Mouse (Mus musculus): ENCODE measurements around the gene Slc1a7.
A peak's percentile ranks its signal among the peaks of the same experiment; 100 is the strongest.

The Slc1a7 gene

GRCm38 (mm10) chr4:108008541-108008940 is 40.4 kb downstream of the Slc1a7 start:
- DNase-seq (ENCODE audit: low spot score in 2 of 2) = no peak

GRCm38 (mm10) chr4:108014466-108014865 is 46.3 kb downstream of the Slc1a7 start:
- no peak for DNase-seq (ENCODE audit: low spot score in 2 of 2)

- no peak for DNase-seq (ENCODE audit: low spot score in 2 of 2)
These were observed 47.1 kb downstream of the Slc1a7 start for GRCm38 (mm10) chr4:108015067-108015765.

DNA sequence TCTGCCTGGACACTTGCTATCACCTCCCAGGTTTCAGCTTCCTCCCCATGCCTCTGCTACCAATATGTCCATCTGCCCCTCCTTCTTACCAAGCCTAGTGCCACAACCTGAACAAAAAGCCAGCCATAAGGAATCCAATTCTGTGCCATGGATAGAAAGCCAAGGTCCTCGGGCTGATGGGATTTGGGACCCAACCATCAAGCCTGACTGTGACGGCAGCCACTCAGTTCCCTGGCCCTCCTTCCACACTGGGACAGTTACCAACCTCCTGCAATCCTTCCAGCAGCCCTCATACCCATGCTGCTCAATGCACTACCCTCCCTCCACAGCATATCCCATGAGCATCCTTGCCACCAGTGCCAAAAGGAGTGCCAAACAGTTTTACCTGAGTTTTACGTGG is 48.2 kb downstream of the Slc1a7 start:
- no peak for DNase-seq (ENCODE audit: low spot score in 2 of 2)

GRCm38 (mm10) chr4:108017839-108018238 is 49.7 kb downstream of the Slc1a7 start:
- DNase-seq (ENCODE audit: low spot score in 2 of 2) = no peak

- DNase-seq (ENCODE audit: low spot score in 2 of 2) = no peak
These were observed 50.2 kb downstream of the Slc1a7 start for GRCm38 (mm10) chr4:108018241-108018923.

DNA sequence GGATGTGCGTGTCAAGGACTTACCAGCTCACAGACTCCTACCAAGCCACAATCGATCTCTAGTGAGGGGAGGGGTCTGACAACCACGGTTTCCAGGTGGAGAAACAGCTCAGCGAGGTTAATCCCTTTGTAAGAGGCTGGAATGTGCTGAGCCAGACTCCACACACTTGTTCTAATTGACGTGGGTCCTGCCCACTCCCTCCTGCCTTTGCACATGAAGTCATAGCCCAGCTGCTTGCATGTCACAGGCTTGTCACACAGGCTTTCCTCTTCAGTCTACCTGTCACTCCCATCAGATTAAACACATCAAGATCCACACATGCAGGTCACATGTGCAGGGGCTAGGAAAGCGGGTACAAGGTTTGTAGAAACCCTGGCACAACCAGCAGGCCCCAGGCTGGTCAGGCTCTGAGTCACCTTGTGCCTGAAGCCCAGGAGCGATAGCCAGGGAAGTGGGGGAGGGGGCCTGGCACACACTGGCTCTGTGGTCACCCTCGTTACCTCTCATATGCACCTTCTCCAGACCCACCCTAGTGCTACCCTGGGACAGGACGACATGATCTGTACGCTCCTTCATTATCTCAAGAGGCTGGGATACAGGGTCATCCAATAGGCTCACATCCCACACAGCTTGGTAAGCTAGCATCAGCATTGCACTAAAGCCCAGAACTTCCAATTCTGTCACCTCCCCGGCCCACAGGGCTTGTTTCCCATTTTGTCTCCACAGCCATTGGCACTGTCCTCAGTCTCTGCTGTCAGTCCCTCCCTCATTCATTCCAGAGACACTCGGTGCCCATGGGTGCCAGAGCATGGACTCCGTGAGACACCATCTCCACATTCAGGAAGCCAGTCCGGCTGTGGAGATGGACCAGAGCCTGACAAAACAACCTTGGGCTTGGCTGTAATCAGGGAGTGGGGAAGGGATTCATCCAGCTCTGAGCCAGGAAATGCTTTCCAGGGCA is 51.1 kb downstream of the Slc1a7 start:
- peak in 1 of 2 experiments; percentile 30 for DNase-seq (ENCODE audit: low spot score in 2 of 2)

DNA sequence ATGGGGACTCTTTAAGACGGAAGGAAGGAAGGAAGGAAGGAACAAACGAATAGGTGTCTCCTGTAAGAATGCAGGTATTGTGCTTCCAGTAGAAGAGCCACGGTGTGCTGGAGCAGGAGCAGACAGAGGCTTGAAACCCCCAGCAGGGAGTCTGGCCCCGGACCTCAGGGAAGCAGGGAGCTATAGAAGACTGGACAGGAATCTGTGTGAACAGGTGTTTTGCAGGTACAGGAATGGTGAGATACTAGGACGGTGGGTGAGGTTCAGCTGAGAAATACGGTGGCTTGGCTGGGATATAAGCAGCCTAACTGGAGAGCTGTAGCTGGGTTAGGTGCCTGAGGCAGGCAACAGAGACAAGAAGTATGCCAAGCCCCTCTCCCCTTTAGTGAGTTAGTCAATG is 52.0 kb downstream of the Slc1a7 start:
- DNase-seq (ENCODE audit: low spot score in 2 of 2) = no peak

DNA sequence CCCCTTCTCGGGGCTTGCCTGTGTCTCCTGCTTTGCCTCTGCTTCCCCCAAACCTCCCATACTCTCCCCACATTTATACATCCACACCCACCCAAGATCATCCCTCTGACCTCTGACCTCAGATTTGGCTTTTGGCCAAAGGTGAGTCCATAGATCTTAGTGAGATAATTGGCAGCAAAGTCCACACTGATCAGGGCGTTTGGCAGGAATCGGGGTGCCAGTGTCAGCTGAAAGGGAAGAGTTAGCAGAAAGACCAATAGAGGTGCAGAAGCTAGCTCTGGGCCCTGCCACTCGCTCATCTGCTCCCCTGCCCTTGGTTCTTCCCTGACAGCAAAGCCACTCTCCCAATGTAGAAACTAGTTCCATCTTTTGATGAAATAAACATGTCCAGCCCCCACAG is 55.1 kb downstream of the Slc1a7 start:
- no peak for DNase-seq (ENCODE audit: low spot score in 2 of 2)

DNA sequence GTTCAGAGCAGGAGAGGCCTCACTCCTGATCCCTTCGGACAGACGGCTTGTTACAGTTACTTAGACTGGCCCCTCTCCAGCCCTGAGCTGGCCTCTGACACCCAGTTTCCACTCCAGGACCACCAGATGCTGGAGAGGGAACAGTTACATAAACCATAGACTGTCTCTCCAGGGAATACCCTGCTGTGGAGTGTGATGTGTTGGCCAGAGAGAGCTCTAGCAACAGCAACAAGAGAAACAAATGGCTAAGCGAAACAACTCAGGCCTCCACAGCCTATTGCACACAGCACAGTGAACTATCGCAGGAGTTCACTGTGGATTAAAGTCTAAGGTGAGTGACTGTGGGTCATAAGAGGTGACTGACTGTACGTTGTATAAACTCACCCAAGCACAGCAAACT is 56.5 kb downstream of the Slc1a7 start:
- no peak for DNase-seq (ENCODE audit: low spot score in 2 of 2)

- no peak for DNase-seq (ENCODE audit: low spot score in 2 of 2)
These were observed 57.1 kb downstream of the Slc1a7 start for GRCm38 (mm10) chr4:108025269-108025668.

GRCm38 (mm10) chr4:108026193-108026592 is 58.1 kb downstream of the Slc1a7 start:
- no peak for DNase-seq (ENCODE audit: low spot score in 2 of 2)

- no peak for DNase-seq (ENCODE audit: low spot score in 2 of 2)
These were observed 62.9 kb downstream of the Slc1a7 start for GRCm38 (mm10) chr4:108030888-108031501.

DNA sequence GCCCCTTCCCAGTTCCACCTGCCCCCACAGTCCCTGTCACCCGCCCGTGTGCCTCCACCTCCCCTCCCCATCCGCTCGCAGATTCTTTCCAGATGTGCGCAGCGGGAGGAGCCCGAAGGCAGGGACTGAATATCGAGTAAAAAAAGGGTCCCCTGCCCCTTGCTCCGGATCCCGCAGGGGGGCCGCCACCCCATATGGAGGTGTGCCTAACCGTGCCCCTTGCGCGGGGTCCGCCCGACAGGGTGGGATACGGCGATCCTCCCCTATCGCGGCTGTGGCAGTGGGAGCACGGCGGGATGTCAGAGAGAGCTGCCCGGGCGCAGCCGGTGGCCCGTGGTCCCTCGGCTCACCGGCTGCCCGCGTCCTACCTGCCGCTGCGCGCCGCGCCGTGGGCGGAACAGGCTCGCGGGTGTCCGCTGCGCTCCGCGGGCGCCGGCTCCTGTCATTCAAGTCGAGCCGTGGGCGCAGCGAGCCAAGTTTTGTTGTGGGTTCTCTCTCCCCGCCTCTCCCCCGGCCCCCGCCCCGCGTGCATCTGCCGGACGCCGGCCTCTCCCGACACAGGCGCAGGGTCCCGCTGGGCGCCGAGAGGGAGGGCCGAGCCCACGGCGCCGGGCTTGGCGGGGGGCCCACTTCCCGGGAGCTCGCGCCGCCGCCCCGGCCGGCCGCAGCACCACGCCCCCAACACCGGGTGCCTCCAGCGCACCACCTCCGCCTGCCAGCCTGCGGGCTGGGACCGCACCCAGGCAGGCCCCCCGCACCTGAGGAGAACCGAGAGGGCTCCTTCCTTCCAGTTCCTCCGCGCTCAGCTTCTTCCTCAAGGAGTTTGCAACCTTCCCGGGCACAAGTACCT is 63.6 kb downstream of the Slc1a7 start:
- peak in 1 of 2 experiments; percentile 57 for DNase-seq (ENCODE audit: low spot score in 2 of 2)

- DNase-seq (ENCODE audit: low spot score in 2 of 2) = no peak
These were observed 64.3 kb downstream of the Slc1a7 start for GRCm38 (mm10) chr4:108032352-108032849.

- DNase-seq (ENCODE audit: low spot score in 2 of 2) = peak in 1 of 2 experiments; percentile 51
These were observed 65.1 kb downstream of the Slc1a7 start for GRCm38 (mm10) chr4:108033041-108033764.

DNA sequence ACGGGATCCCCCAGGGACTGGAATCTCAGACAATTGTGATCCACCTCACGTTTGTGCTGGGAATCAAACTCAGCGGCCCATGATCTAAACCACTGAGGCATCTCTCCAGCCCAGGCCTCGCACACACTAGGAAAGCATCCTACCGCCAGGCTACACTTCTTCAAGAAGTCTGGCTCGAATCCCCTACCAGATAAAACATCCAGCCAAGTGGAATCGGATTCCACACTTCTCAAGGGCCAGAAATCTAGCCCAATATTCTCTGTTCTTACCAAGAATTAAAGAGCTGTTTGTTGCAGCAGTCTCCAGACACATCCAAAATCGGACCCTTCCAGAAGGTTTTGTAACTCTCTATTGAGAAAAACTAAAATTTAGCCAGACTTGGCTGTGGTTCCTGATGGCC is 68.9 kb downstream of the Slc1a7 start:
- DNase-seq (ENCODE audit: low spot score in 2 of 2) = no peak

- DNase-seq (ENCODE audit: low spot score in 2 of 2) = no peak
These were observed 77.3 kb downstream of the Slc1a7 start for GRCm38 (mm10) chr4:108045136-108046107.

DNA sequence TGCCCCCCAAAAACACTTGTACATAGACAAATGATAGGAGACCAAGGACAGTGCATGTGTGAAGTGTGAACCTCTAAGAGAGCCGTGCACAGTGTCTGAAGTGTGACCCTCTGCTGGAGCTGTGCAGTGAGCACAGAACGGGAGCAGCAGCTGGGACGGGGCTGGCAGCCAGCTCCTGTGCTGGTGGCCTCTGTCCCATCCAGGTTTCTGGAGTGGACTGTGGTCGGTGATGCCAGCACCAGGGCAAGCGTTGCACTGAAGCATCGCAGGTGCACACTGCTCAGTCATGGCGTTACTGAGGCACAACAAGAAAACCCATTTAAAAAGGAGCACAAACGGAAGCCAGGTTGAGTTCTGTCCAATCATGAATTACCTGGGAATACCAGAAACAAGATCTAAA is 78.0 kb downstream of the Slc1a7 start:
- no peak for DNase-seq (ENCODE audit: low spot score in 2 of 2)
